Mouse (Mus musculus): ENCODE results near the gene Cntnap2. TPM values are rescaled to one million over a fixed set of nuclear protein-coding genes. Genes with fewer than 3 reads are reported as not detected.

Cntnap2 gene
- polyA plus RNA-seq, 1 experiment from 2014 or later: 1.1 TPM

DNA sequence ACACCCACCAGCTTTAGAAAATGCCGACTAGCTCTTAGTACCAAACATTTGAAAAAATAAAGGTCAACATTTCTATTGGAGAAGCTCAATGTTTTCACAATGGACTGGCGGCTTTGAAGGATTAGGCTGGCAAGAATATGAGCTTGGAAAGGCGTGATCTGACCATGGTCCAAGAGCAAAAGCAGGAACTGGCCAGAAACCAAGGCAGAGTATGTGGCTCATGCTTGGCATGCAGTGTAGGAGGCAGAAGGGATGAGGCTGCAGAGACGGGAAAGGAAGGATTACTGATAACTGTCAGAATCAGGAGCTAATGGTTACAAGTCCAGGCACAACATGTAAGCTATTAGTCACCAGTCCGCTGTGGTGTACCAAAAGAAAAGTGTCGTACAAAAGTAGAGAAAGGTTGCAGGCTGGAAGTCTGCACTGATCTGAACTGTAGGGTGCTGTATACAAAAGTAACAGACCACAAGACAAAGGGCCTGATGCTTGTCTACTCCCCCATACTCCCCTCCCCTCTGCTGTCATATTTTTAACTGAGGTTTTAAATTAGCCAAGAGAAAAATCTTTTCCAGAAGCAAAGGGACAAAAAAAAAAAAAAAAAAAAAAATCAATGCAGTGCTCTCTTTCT, 525.4 kb downstream of the Cntnap2 start:
- Histone ChIP-seq H3K9ac (ENCODE audit: low read depth, low read length) (no peak overlapping the region), H3K4me2 (replicated peaks; ENCODE audit: low read depth) (no peak overlapping the region), H3K36me3 (ENCODE audit: control insufficient read depth, insufficient read depth) (no peaks in the 10 kb centered on the region), H3K9me3 (ENCODE audit: control insufficient read depth) (no peaks in the 10 kb centered on the region), H3K4me3 (ENCODE audit: low read depth, low read length) (no peak overlapping the region), H3K27ac (ENCODE audit: low read depth, low read length) (no peak overlapping the region), H3K27me3 (replicated peaks; ENCODE audit: control insufficient read depth, insufficient read depth, low read length) (no peaks in the 10 kb centered on the region), H3K4me1 (replicated peaks; ENCODE audit: control insufficient read depth, insufficient read depth, low read length) (no peaks in the 10 kb centered on the region)
- 68% methylated on average over 6 of the region's 6 CpGs for WGBS
- no peak for ATAC-seq
- no peak for TF ChIP-seq CTCF (IDR thresholded peaks at IDR 0.05; ENCODE audit: low read depth)

DNA sequence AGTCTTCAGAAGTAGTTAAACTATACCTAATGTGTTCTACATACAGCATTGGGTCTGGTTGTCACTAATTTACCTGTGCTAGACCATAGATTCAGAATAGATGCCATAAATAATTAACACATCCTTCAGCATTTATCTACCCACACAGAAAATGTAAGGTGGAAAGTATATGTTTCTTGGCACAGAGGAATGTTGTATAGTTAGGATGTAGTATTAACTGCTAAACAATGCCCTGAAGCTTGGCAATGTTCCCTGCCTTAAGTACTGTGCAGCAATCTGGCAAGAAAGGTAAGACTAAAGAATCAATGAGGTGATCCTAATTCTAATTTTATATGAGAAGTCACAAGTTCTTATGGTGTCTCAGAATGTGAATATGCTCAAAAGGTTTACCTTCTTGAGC, 529.9 kb downstream of the Cntnap2 start:
- H3K4me1 ChIP-seq (replicated peaks; ENCODE audit: control insufficient read depth, insufficient read depth, low read length): no peaks in the 10 kb centered on the region
- no peak overlapping the region for H3K27ac ChIP-seq (ENCODE audit: low read depth, low read length)
- H3K9me3 ChIP-seq (ENCODE audit: control insufficient read depth): no peaks in the 10 kb centered on the region
- H3K9ac ChIP-seq (ENCODE audit: low read depth, low read length): no peak overlapping the region
- no peak overlapping the region for H3K4me3 ChIP-seq (ENCODE audit: low read depth, low read length)
- ATAC-seq: no peak
- no peak for TF ChIP-seq CTCF (IDR thresholded peaks at IDR 0.05; ENCODE audit: low read depth)
- no peaks in the 10 kb centered on the region for H3K36me3 ChIP-seq (ENCODE audit: control insufficient read depth, insufficient read depth)
- no peaks in the 10 kb centered on the region for H3K27me3 ChIP-seq (replicated peaks; ENCODE audit: control insufficient read depth, insufficient read depth, low read length)
- no peak overlapping the region for H3K4me2 ChIP-seq (replicated peaks; ENCODE audit: low read depth)

DNA sequence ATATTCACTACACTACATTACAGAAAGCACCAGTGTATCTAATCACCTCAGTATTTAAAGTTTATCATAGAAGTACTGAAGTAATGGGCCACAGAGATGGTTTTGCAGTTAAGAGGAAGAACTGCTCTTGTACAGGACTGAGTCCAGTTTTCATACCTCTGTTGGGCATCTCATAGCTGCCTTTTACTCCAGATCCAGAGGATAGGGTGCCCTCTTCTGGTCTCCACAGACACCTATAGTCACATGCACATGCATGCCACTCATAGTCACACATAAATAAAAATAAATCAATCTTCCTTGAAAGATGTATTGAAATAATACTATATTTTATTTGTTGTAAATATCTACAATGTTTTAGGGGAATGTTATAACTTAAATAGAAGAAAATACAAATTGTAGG, 587.9 kb downstream of the Cntnap2 start:
- no peak overlapping the region for H3K9ac ChIP-seq (ENCODE audit: low read depth, low read length)
- H3K4me3 ChIP-seq (ENCODE audit: low read depth, low read length): no peak overlapping the region
- H3K36me3 ChIP-seq (ENCODE audit: control insufficient read depth, insufficient read depth): no peaks in the 10 kb centered on the region
- H3K4me1 ChIP-seq (replicated peaks; ENCODE audit: control insufficient read depth, insufficient read depth, low read length): no peaks in the 10 kb centered on the region
- no peak overlapping the region for H3K27ac ChIP-seq (ENCODE audit: low read depth, low read length)
- no peak for TF ChIP-seq CTCF (IDR thresholded peaks at IDR 0.05; ENCODE audit: low read depth)
- no peak overlapping the region for H3K4me2 ChIP-seq (replicated peaks; ENCODE audit: low read depth)
- H3K27me3 ChIP-seq (replicated peaks; ENCODE audit: control insufficient read depth, insufficient read depth, low read length): no peaks in the 10 kb centered on the region
- ATAC-seq: no peak
- no peaks in the 10 kb centered on the region for H3K9me3 ChIP-seq (ENCODE audit: control insufficient read depth)

DNA sequence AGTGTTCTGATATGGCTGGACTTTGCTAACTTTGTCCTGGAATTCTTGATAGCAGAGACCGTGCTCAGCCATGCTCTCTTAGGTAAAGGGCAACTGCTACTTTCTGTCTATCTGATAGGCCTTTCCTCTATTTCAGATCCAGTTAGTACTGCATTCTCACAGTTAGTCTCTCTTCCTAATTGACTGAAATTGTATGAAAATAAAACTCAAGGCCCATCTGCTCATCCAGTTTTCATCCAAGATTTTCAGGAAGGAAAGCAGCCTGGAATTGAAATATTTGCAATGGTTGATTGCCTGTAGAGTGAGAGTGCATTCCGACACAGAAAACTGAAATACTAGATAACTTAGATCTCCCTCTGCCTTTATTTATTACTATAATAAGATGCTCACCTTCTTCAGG, 589.3 kb downstream of the Cntnap2 start:
- no peak overlapping the region for H3K4me2 ChIP-seq (replicated peaks; ENCODE audit: low read depth)
- WGBS: 80% methylated on average over 2 of the region's 2 CpGs
- H3K4me1 ChIP-seq (replicated peaks; ENCODE audit: control insufficient read depth, insufficient read depth, low read length): no peaks in the 10 kb centered on the region
- no peak for ATAC-seq
- H3K27ac ChIP-seq (ENCODE audit: low read depth, low read length): no peak overlapping the region
- H3K9me3 ChIP-seq (ENCODE audit: control insufficient read depth): no peaks in the 10 kb centered on the region
- no peaks in the 10 kb centered on the region for H3K27me3 ChIP-seq (replicated peaks; ENCODE audit: control insufficient read depth, insufficient read depth, low read length)
- H3K36me3 ChIP-seq (ENCODE audit: control insufficient read depth, insufficient read depth): no peaks in the 10 kb centered on the region
- no peak overlapping the region for H3K4me3 ChIP-seq (ENCODE audit: low read depth, low read length)
- TF ChIP-seq CTCF (IDR thresholded peaks at IDR 0.05; ENCODE audit: low read depth): no peak
- H3K9ac ChIP-seq (ENCODE audit: low read depth, low read length): no peak overlapping the region

DNA sequence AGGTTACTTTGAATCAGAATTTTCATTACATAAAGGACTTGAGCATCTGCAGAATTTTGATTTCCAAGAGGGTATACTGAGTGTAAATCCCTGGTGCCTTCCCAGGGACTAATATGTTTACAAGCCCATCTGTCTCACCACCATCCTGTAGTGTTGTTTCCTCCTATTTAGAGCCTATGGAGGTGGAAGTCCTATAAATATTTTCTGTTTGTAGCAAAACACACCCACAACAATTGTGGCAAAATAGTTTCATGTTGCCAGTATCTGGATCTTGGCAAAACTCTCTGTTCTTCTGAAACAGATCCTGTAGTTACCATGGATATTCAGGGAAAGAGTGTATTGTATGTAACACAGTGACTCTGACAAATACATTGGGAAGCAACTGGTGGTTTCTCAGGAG, 641.1 kb downstream of the Cntnap2 start:
- Histone ChIP-seq H3K4me1 (replicated peaks; ENCODE audit: control insufficient read depth, insufficient read depth, low read length) (no peaks in the 10 kb centered on the region), H3K36me3 (ENCODE audit: control insufficient read depth, insufficient read depth) (no peaks in the 10 kb centered on the region), H3K27ac (ENCODE audit: low read depth, low read length) (no peak overlapping the region), H3K9ac (ENCODE audit: low read depth, low read length) (no peak overlapping the region), H3K4me2 (replicated peaks; ENCODE audit: low read depth) (no peak overlapping the region), H3K9me3 (ENCODE audit: control insufficient read depth) (no peaks in the 10 kb centered on the region), H3K4me3 (ENCODE audit: low read depth, low read length) (no peak overlapping the region), H3K27me3 (replicated peaks; ENCODE audit: control insufficient read depth, insufficient read depth, low read length) (no peaks in the 10 kb centered on the region)
- no peak for TF ChIP-seq CTCF (IDR thresholded peaks at IDR 0.05; ENCODE audit: low read depth)
- no peak for ATAC-seq

DNA sequence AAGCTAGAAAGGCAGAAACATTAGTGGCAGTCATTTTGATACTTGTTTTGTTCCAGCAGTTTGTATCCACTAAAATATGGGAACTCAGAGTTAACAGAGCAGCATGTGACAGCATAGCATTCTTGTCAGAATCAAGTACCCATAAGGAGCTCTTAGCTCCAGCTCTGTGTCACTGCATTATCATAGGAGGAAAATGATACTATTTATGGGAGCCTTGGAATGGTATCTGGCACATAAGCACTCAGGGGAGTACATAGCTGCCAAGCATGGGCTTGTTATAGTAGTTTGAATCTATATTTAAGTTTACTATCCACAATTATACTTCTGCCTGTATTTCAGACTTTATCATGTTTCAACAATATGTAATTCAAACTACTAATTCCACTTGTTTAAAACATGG, 732.5 kb downstream of the Cntnap2 start:
- H3K4me1 ChIP-seq (replicated peaks; ENCODE audit: control insufficient read depth, insufficient read depth, low read length): no peaks in the 10 kb centered on the region
- H3K4me2 ChIP-seq (replicated peaks; ENCODE audit: low read depth): no peak overlapping the region
- H3K27me3 ChIP-seq (replicated peaks; ENCODE audit: control insufficient read depth, insufficient read depth, low read length): no peaks in the 10 kb centered on the region
- H3K9ac ChIP-seq (ENCODE audit: low read depth, low read length): no peak overlapping the region
- H3K36me3 ChIP-seq (ENCODE audit: control insufficient read depth, insufficient read depth): no peaks in the 10 kb centered on the region
- H3K9me3 ChIP-seq (ENCODE audit: control insufficient read depth): no peaks in the 10 kb centered on the region
- no peak overlapping the region for H3K27ac ChIP-seq (ENCODE audit: low read depth, low read length)
- no peak overlapping the region for H3K4me3 ChIP-seq (ENCODE audit: low read depth, low read length)
- TF ChIP-seq CTCF (IDR thresholded peaks at IDR 0.05; ENCODE audit: low read depth): no peak
- ATAC-seq: no peak
